Mouse (Mus musculus) liver, adult 2 months (tissue): ENCODE data around the gene Spon2.

Experiments
- CTCF ChIP-seq: fragments of 200-500 bp; IDR thresholded peaks from 2 replicates; pipeline ENCODE4 v1.5.1; 2011; ENCODE audit warnings: low read depth, low read length, control low read depth
- POLR2A ChIP-seq: fragments of 200-500 bp; IDR thresholded peaks from 2 replicates; pipeline ENCODE4 v1.6.1; 2011; ENCODE audit warnings: low read length, control low read depth; ENCODE audit not compliant: insufficient read depth; ENCODE audit errors: extremely low read depth

GRCm38 (mm10) chr5:33234391-33235031 is 16.3 kb upstream of the Spon2 start:
- TF ChIP-seq CTCF (no peak), POLR2A (no peak)
